Mouse (Mus musculus): ENCODE data around the gene Ppp1r13b. TPM values are rescaled to one million over a fixed set of nuclear protein-coding genes. Genes with fewer than 3 reads are reported as not detected.

Gene Ppp1r13b
- total RNA-seq, 2 experiments from 2014 or later = 60.8 to 61.3 TPM

GRCm38 (mm10) chr12:111927338-111927737, 19.4 kb upstream of the Ppp1r13b start:
- intact Hi-C loops (cut with DNase I) = no loop called here
- DNase-seq (ENCODE audit: extremely low spot score in 1 of 2, low spot score in 2 of 2) = peak in 1 of 2 experiments; percentile 51

GRCm38 (mm10) chr12:111923117-111923516, 15.2 kb upstream of the Ppp1r13b start:
- intact Hi-C loops (cut with DNase I) = no loop called here
- no peak for DNase-seq (ENCODE audit: extremely low spot score in 1 of 2, low spot score in 2 of 2)

GRCm38 (mm10) chr12:111920046-111920445, 12.1 kb upstream of the Ppp1r13b start:
- intact Hi-C loops (cut with DNase I) = no loop called here
- DNase-seq (ENCODE audit: extremely low spot score in 1 of 2, low spot score in 2 of 2) = peak in 1 of 2 experiments; percentile 47

- intact Hi-C loops (cut with DNase I) = no loop called here
- peak in 1 of 2 experiments; percentile 61 for DNase-seq (ENCODE audit: extremely low spot score in 1 of 2, low spot score in 2 of 2)
These were observed 8.8 kb upstream of the Ppp1r13b start for GRCm38 (mm10) chr12:111916514-111917217.

- intact Hi-C loops (cut with DNase I) = no loop called here
- DNase-seq (ENCODE audit: extremely low spot score in 1 of 2, low spot score in 2 of 2) = no peak
These were observed 7.9 kb upstream of the Ppp1r13b start for GRCm38 (mm10) chr12:111915781-111916180.

- intact Hi-C loops (cut with DNase I) = no loop called here
- DNase-seq (ENCODE audit: extremely low spot score in 1 of 2, low spot score in 2 of 2) = peak in 1 of 2 experiments; percentile 31
These were observed 6.1 kb upstream of the Ppp1r13b start for GRCm38 (mm10) chr12:111914031-111914430.

- intact Hi-C loops (cut with DNase I) = no loop called here
- peak in 1 of 2 experiments; percentile 38 for DNase-seq (ENCODE audit: extremely low spot score in 1 of 2, low spot score in 2 of 2)
These were observed 4.9 kb upstream of the Ppp1r13b start for GRCm38 (mm10) chr12:111912802-111913201.

- intact Hi-C loops (cut with DNase I) = no loop called here
- no peak for DNase-seq (ENCODE audit: extremely low spot score in 1 of 2, low spot score in 2 of 2)
These were observed 3.9 kb upstream of the Ppp1r13b start for GRCm38 (mm10) chr12:111911796-111912195.

GRCm38 (mm10) chr12:111911171-111911760, 3.4 kb upstream of the Ppp1r13b start:
- peak in 1 of 2 experiments; percentile 14 for DNase-seq (ENCODE audit: extremely low spot score in 1 of 2, low spot score in 2 of 2)
- intact Hi-C loops (cut with DNase I) = no loop called here

GRCm38 (mm10) chr12:111908997-111909550, 1.2 kb upstream of the Ppp1r13b start:
- intact Hi-C loops (cut with DNase I) = loop anchor here (5.0 kb wide), 1 partner anchor 38 kb away; no protein-coding TSS in a partner anchor
- DNase-seq (ENCODE audit: extremely low spot score in 1 of 2, low spot score in 2 of 2) = peak in 1 of 2 experiments; percentile 14

- peak in 1 of 2 experiments; percentile 86 for DNase-seq (ENCODE audit: extremely low spot score in 1 of 2, low spot score in 2 of 2)
- intact Hi-C loops (cut with DNase I) = loop anchor here (5.0 kb wide), 1 partner anchor 40 kb away; no protein-coding TSS in a partner anchor
These were observed 454 bp downstream of the Ppp1r13b start for GRCm38 (mm10) chr12:111907421-111907891.

GRCm38 (mm10) chr12:111906309-111906875, 1.5 kb downstream of the Ppp1r13b start:
- DNase-seq (ENCODE audit: extremely low spot score in 1 of 2, low spot score in 2 of 2) = no peak
- intact Hi-C loops (cut with DNase I) = loop anchor here (5.0 kb wide), 1 partner anchor 41 kb away; no protein-coding TSS in a partner anchor

- DNase-seq (ENCODE audit: extremely low spot score in 1 of 2, low spot score in 2 of 2) = no peak
- intact Hi-C loops (cut with DNase I) = no loop called here
These were observed 5.4 kb downstream of the Ppp1r13b start for GRCm38 (mm10) chr12:111902488-111902887.

GRCm38 (mm10) chr12:111901105-111901875, 6.6 kb downstream of the Ppp1r13b start:
- intact Hi-C loops (cut with DNase I) = no loop called here
- DNase-seq (ENCODE audit: extremely low spot score in 1 of 2, low spot score in 2 of 2) = peak; percentile 34 to 57

- intact Hi-C loops (cut with DNase I) = no loop called here
- DNase-seq (ENCODE audit: extremely low spot score in 1 of 2, low spot score in 2 of 2) = no peak
These were observed 8.3 kb downstream of the Ppp1r13b start for GRCm38 (mm10) chr12:111899646-111900045.

GRCm38 (mm10) chr12:111898686-111899085, 9.2 kb downstream of the Ppp1r13b start:
- intact Hi-C loops (cut with DNase I) = no loop called here
- no peak for DNase-seq (ENCODE audit: extremely low spot score in 1 of 2, low spot score in 2 of 2)

- peak in 1 of 2 experiments; percentile 45 for DNase-seq (ENCODE audit: extremely low spot score in 1 of 2, low spot score in 2 of 2)
- intact Hi-C loops (cut with DNase I) = no loop called here
These were observed 10.8 kb downstream of the Ppp1r13b start for GRCm38 (mm10) chr12:111896908-111897661.

GRCm38 (mm10) chr12:111894082-111894481, 13.8 kb downstream of the Ppp1r13b start:
- intact Hi-C loops (cut with DNase I) = no loop called here
- DNase-seq (ENCODE audit: extremely low spot score in 1 of 2, low spot score in 2 of 2) = peak in 1 of 2 experiments; percentile 71
